Mouse (Mus musculus) kidney, adult 18-20 months (tissue): ENCODE results near the gene Dner.
"Not testable (repeated sequence)": the region's sequence is repeated elsewhere in the genome, so short reads cannot be mapped to it uniquely, and the experiment has no call there.

Source experiments
- DNase-seq: peaks from one replicate; pipeline ENCODE4 v3.0.0; 2021

Dner gene

GRCm38 (mm10) chr1:84386481-84387146, 309.4 kb downstream of the Dner start:
- DNase-seq, result no peak

GRCm38 (mm10) chr1:84382709-84383108, 313.3 kb downstream of the Dner start:
- no peak for DNase-seq

GRCm38 (mm10) chr1:84382064-84382463, 314.0 kb downstream of the Dner start:
- DNase-seq, result no peak

- no peak for DNase-seq
Observed at GRCm38 (mm10) chr1:84380895-84381294, 315.1 kb downstream of the Dner start.

- no peak for DNase-seq
Observed at GRCm38 (mm10) chr1:84367733-84368132, 328.3 kb downstream of the Dner start.

GRCm38 (mm10) chr1:84366553-84366952, 329.5 kb downstream of the Dner start:
- no peak for DNase-seq

- no peak for DNase-seq
Observed at GRCm38 (mm10) chr1:84363967-84364366, 332.1 kb downstream of the Dner start, which contains the start of gene Pid1. Gene Pid1 (minus strand): TSS chr1:84364180.

- no peak for DNase-seq
Observed at GRCm38 (mm10) chr1:84362709-84363617, 333.1 kb downstream of the Dner start.

GRCm38 (mm10) chr1:84362209-84362608, 333.8 kb downstream of the Dner start:
- DNase-seq, result no peak

- DNase-seq, result no peak
Observed at GRCm38 (mm10) chr1:84361389-84361788, 334.6 kb downstream of the Dner start.

GRCm38 (mm10) chr1:84359611-84360500, 336.2 kb downstream of the Dner start:
- DNase-seq, result no peak

GRCm38 (mm10) chr1:84357216-84357615, 338.8 kb downstream of the Dner start:
- DNase-seq, result no peak

GRCm38 (mm10) chr1:84350262-84350661, 345.8 kb downstream of the Dner start:
- no peak for DNase-seq

- DNase-seq, result no peak
Observed at GRCm38 (mm10) chr1:84347796-84348476, 348.1 kb downstream of the Dner start.

GRCm38 (mm10) chr1:84332797-84333196, 363.2 kb downstream of the Dner start:
- not testable (repeated sequence) for DNase-seq

GRCm38 (mm10) chr1:84331861-84332260, 364.2 kb downstream of the Dner start:
- DNase-seq, result not testable (repeated sequence)

GRCm38 (mm10) chr1:84325309-84325708, 370.7 kb downstream of the Dner start:
- no peak for DNase-seq

- DNase-seq, result no peak
Observed at GRCm38 (mm10) chr1:84321327-84321726, 374.7 kb downstream of the Dner start.
